Mouse (Mus musculus): ENCODE measurements at regions not wholly inside any gene's neighbourhood (a gene's known extent, or its start where the extent isn't known, plus 50 kb on each side); places are given as distances from the start of the nearest gene placed in this dataset.

GRCm38 (mm10) chr4:81963112-81963511, 520.5 kb upstream of the Mpdz start:
- no peak for DNase-seq

- DNase-seq, result no peak
Measured at GRCm38 (mm10) chr4:81962586-81962985, 520.0 kb upstream of the Mpdz start.

GRCm38 (mm10) chr4:81960552-81961534, 518.2 kb upstream of the Mpdz start:
- no peak for DNase-seq

- DNase-seq, result peak; percentile 90
Measured at GRCm38 (mm10) chr4:81956926-81957694, 514.5 kb upstream of the Mpdz start.

- no peak for DNase-seq
Measured at GRCm38 (mm10) chr4:81953023-81953422, 510.4 kb upstream of the Mpdz start.

GRCm38 (mm10) chr4:81937384-81937783, 494.8 kb upstream of the Mpdz start:
- no peak for DNase-seq

- DNase-seq, result no peak
Measured at GRCm38 (mm10) chr4:81930956-81931355, 488.3 kb upstream of the Mpdz start.

- peak; percentile 83 for DNase-seq
Measured at GRCm38 (mm10) chr4:81928581-81929244, 486.1 kb upstream of the Mpdz start.

- no peak for DNase-seq
Measured at GRCm38 (mm10) chr4:81927176-81927714, 484.6 kb upstream of the Mpdz start.

GRCm38 (mm10) chr4:81926662-81927141, 484.1 kb upstream of the Mpdz start:
- no peak for DNase-seq

GRCm38 (mm10) chr4:81925611-81926010, 483.0 kb upstream of the Mpdz start:
- no peak for DNase-seq

- no peak for DNase-seq
Measured at GRCm38 (mm10) chr4:81924120-81924519, 481.5 kb upstream of the Mpdz start.

- no peak for DNase-seq
Measured at GRCm38 (mm10) chr4:81922876-81923275, 480.3 kb upstream of the Mpdz start.

GRCm38 (mm10) chr4:81914971-81915370, 472.4 kb upstream of the Mpdz start:
- DNase-seq, result no peak

GRCm38 (mm10) chr4:81913296-81913695, 470.7 kb upstream of the Mpdz start:
- peak; percentile 98 for DNase-seq

GRCm38 (mm10) chr4:81912653-81913052, 470.0 kb upstream of the Mpdz start:
- peak; percentile 97 for DNase-seq

GRCm38 (mm10) chr4:81899961-81900540, 457.4 kb upstream of the Mpdz start:
- peak; percentile 90 for DNase-seq

GRCm38 (mm10) chr4:81898661-81899060, 456.0 kb upstream of the Mpdz start:
- DNase-seq, result no peak

- DNase-seq, result no peak
Measured at GRCm38 (mm10) chr4:81897451-81897850, 454.8 kb upstream of the Mpdz start.

- no peak for DNase-seq
Measured at GRCm38 (mm10) chr4:81868941-81869340, 426.3 kb upstream of the Mpdz start.

GRCm38 (mm10) chr4:81841642-81842494, 399.3 kb upstream of the Mpdz start:
- peak; percentile 94 for DNase-seq

All from heart, adult 11 months (tissue).